Mouse (Mus musculus) cerebellum, postnatal 25 days (tissue): ENCODE measurements around the gene Thap12.

Experiments
- DNase-seq, 2 experiments: peaks; one replicate each; pipeline ENCODE4 v3.0.0; 2021; ENCODE audit warnings: mixed read lengths in 2 of 2

Gene Thap12

GRCm38 (mm10) chr7:98760126-98760525 lies 57.2 kb downstream of the Thap12 start:
- no peak for DNase-seq

DNA sequence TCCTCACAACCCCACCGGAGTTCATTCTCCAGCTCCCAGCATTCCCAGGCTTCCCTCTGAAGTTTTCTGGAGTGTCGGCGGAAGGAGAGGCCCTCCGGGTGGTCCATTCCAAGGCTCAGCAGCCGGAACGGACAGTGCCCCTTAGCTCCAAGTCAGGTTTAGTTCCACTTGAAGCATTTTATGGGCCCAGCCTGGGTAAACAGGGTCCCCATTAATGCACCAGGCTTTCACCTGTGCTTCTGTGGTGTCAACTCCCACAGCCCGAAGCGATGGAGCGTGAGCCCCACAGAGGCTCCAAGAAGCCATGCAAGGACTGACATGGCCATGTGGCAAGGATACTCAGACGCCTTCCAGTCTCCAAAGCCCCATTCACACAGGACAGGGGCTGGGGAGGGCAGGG lies 61.0 kb downstream of the Thap12 start:
- no peak for DNase-seq

DNA sequence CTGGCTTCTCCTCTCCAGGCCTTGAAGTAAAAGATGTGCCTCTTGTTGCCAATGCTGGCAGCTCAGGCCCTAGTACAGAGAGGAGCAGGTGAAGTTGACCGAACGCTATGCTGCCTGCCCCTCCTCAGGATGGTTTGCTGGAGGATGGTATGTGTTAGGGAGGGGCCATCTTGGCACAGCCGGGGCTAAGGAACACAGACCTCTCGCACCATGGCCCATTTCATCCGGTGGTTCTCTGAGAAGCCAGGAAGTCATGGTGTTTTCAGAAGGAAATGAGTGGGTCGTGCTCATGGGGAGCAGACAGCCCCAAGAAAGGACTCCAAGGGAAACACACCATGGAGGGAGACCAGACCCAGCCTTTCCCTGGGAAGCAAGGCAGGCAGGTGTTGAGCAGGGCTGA lies 64.4 kb downstream of the Thap12 start:
- DNase-seq = no peak
